Mouse (Mus musculus) embryo, embryonic 11.5 days (tissue): ENCODE results near the gene Ubqln4.
A peak's percentile ranks its signal among the peaks of the same experiment; 100 is the strongest.
"Not testable (repeated sequence)": the region's sequence is repeated elsewhere in the genome, so short reads cannot be mapped to it uniquely, and the experiment has no call there.

Source experiments
- DNase-seq: peaks from one replicate; pipeline ENCODE4 v3.0.0-alpha.2; 2012; ENCODE audit warnings: low read depth, low spot score

Ubqln4 gene

GRCm38 (mm10) chr3:88596547-88596946 is 43.0 kb downstream of the Ubqln4 start:
- DNase-seq = not testable (repeated sequence)

GRCm38 (mm10) chr3:88602466-88602865 is 48.9 kb downstream of the Ubqln4 start:
- no peak for DNase-seq

- no peak for DNase-seq
Observed at GRCm38 (mm10) chr3:88603714-88604161, 50.2 kb downstream of the Ubqln4 start.

GRCm38 (mm10) chr3:88604863-88605262 is 51.3 kb downstream of the Ubqln4 start:
- no peak for DNase-seq

- DNase-seq = not testable (repeated sequence)
Observed at GRCm38 (mm10) chr3:88605666-88606065, 52.1 kb downstream of the Ubqln4 start, which contains the start of gene Arhgef2. TSS of gene Arhgef2 (plus strand) at chr3:88605966.

- DNase-seq = peak; percentile 83
Observed at GRCm38 (mm10) chr3:88607065-88607757, 53.7 kb downstream of the Ubqln4 start.

- no peak for DNase-seq
Observed at GRCm38 (mm10) chr3:88607758-88608138, 54.2 kb downstream of the Ubqln4 start.

- DNase-seq = no peak
Observed at GRCm38 (mm10) chr3:88609066-88609465, 55.5 kb downstream of the Ubqln4 start.

- no peak for DNase-seq
Observed at GRCm38 (mm10) chr3:88614418-88614817, 60.9 kb downstream of the Ubqln4 start.

- no peak for DNase-seq
Observed at GRCm38 (mm10) chr3:88615117-88615516, 61.6 kb downstream of the Ubqln4 start.

- no peak for DNase-seq
Observed at GRCm38 (mm10) chr3:88615902-88616391, 62.4 kb downstream of the Ubqln4 start.

- DNase-seq = no peak
Observed at GRCm38 (mm10) chr3:88616951-88617500, 63.5 kb downstream of the Ubqln4 start.

GRCm38 (mm10) chr3:88618074-88618871 is 64.7 kb downstream of the Ubqln4 start:
- DNase-seq = no peak
